Comparison of ENCODE assay signal across 9 mouse cellular contexts in genomic region chr7:107664063-107665056, GRCm38 (mm10). TPM values are rescaled to one million over a fixed set of nuclear protein-coding genes. Genes with fewer than 3 reads are reported as not detected.
A peak's percentile ranks its signal among the peaks of the same experiment; 100 is the strongest.
DNase-seq lines count a peak whose midpoint lies in the region; ATAC-seq lines count a peak whose summit lies in the region.
"Had no signal": no experiment of that assay in that cellular context is flagged by ENCODE, and none has a peak within 500 bp of the region (broad histone marks: within the 10 kb centered on the region; RNA-seq: fewer than 3 reads in every experiment).

No protein-coding gene starts in this region.

- intact Hi-C loops in left cerebral cortex, postnatal 14 days (cut with DNase I) = loop anchor here (5.0 kb wide), 1 partner anchor 73 kb away; no protein-coding TSS in a partner anchor
- intact Hi-C loops in heart, postnatal 10 days (cut with DNase I) = no loop called here

- DNase-seq in left cerebral cortex, postnatal 14 days (ENCODE audit: low spot score in 2 of 2) = peak; percentile 11 to 19
- no peak for DNase-seq in left cerebral cortex, adult 18-20 months (ENCODE audit: low spot score in 2 of 2)
- DNase-seq in fibroblast of lung, adult 2 months (ENCODE audit: low read depth) = peak; percentile 71
- peak; percentile 68 to 72 for DNase-seq in heart, postnatal 10 days
- peak; percentile 60 for DNase-seq in kidney, postnatal 10 days
- DNase-seq in layer of hippocampus, adult 8-10 months (ENCODE audit: low spot score in 2 of 2) = no peak
- DNase-seq in B cell, adult 2 months = no peak

- ATAC-seq in megakaryocyte progenitor cell, adult 5-6 weeks (replicated peaks; ENCODE audit: poor library complexity) = peak; percentile 56

RNA-seq across cellular contexts. Expression of gene 5330417H12Rik, which starts 39.4 kb away (rescaled TPM):
- not detected for total RNA-seq in left cerebral cortex, postnatal 14 days (2021)
- not detected for total RNA-seq in left cerebral cortex, adult 18-20 months (2021)
- total RNA-seq in heart, postnatal 10 days (2021) = not detected
- total RNA-seq in megakaryocyte progenitor cell, adult 5-6 weeks (2015) = not detected in 2 replicates
- not detected in 2 replicates for total RNA-seq in megakaryocyte progenitor cell, adult 5-6 weeks (2017)
- not detected for total RNA-seq in layer of hippocampus, adult 8-10 months (2022)
- total RNA-seq: G1E had no signal

Comparison
In these comparisons a context has a peak if more than half of its experiments do, and no peak if none do; other contexts are left out.
1. DNase-seq: peak in left cerebral cortex, postnatal 14 days (2 of 2), fibroblast of lung, adult 2 months (single experiment), heart, postnatal 10 days (2 of 2) and kidney, postnatal 10 days (single experiment); none in left cerebral cortex, adult 18-20 months (0 of 2), layer of hippocampus, adult 8-10 months (0 of 2) and B cell, adult 2 months (0 of 2).